Mouse (Mus musculus) erythroblast, adult 5-6 weeks (primary cell): ENCODE results near the gene Lrrc25. TPM values are rescaled to one million over a fixed set of nuclear protein-coding genes. Genes with fewer than 3 reads are reported as not detected.

Source experiments
- ATAC-seq: replicated peaks from 2 replicates; pipeline ENCODE4 v1.8.0; 2016; ENCODE audit warnings: moderate number of reproducible peaks, mild to moderate bottlenecking, moderate TSS enrichment, inconsistent platforms; ENCODE audit not compliant: poor library complexity, low FRiP score, severe bottlenecking
- total RNA-seq, 2 experiments: library from RNA; stranded (forward) in 1 of 2; stranded (reverse) in 1 of 2; fragments of 150-400 nt in 1 of 2; fragments of 200-764, 138-1000 nt in 1 of 2; gene quantifications; 2 replicates each; pipeline versions ENCODE4 v1.2.3 to v1.2.4; 2015 to 2017; ENCODE audit warnings: low replicate concordance in 2 of 2

The Lrrc25 gene
- total RNA-seq, 2 experiments from 2014 or later, result 2.3 to 9.0 TPM

DNA sequence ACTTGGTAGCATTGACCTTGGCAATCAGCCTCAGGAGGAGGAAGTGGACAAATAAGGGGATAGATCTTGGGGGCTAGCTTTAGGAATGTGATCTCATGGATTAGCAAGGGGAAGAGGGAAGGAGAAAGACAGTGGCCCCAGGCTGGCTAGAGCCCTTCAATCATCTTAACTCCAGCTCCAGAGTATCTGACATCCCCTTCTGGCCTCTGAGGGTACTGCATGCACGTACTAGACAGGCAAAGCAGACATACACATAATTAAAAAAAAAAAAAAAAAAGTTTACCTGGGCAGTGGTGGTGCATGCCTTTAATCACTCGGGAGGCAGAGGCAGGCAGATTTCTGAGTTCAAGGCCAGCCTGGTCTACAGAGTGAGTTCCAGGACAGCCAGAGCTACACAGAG is 28.1 kb downstream of the Lrrc25 start:
- peak; percentile 57; the same call in 1 of the 2 replicates for ATAC-seq

DNA sequence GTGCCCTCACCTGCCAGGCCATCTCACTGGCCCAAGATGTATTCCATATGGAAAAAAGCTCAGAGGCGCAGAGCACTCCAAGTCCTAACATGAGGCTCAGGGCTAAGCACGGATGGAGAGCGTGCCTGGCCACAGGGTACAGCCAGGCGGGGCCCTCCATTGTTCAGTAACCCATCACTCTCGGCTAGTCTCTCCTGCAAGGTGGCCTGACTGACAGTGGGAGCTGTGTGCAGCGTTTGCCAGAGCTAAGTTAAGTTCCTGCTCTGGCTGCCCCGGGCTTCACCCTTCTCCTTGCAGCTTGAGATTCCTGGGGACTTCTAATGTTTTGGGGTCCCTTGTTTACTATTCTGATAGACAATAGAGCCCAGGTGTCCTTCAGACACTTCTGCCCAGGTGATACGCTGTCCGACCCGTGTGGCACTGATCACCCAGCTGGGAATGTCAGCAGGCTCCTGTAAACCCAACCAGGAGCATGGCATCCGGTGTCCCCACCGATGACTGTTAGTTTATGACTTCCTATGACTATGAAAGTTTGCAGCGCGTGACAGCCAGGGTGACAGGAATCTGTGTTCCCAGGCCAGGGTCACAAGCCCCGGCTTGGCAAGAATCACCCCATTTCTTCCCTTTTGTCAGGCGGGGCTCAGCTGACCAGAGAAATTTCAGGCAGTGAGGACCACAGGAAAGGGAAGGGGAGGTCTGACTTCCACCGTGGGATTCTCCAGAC is 29.7 kb downstream of the Lrrc25 start:
- no peak for ATAC-seq

- no peak for ATAC-seq
Measured at GRCm38 (mm10) chr8:70646369-70646768, 30.4 kb downstream of the Lrrc25 start.

- ATAC-seq, result no peak
Measured at GRCm38 (mm10) chr8:70646775-70647174, 30.8 kb downstream of the Lrrc25 start.

GRCm38 (mm10) chr8:70647343-70648163 is 31.6 kb downstream of the Lrrc25 start:
- no peak for ATAC-seq

GRCm38 (mm10) chr8:70648164-70648442 is 32.1 kb downstream of the Lrrc25 start:
- no peak for ATAC-seq

DNA sequence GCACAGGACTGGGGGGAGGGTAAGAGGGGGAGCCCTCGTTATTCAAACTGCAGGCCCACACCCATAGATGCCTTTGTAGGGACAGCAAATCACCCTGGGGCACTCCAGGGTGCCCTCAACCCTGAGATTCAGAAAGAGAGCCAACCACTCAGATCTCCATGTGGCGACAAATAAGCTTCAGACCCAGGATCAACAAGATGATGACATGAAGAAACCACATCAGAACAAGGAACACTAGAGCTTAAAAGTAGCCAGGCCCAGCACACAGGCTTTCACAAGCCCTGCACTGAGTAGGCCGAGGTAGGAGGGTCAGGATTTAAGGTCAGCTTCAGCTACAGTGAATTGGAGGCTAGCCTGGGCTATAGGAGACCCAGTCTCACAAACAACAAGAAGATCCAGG is 33.0 kb downstream of the Lrrc25 start:
- no peak for ATAC-seq

- peak; percentile 24; the same call in 1 of the 2 replicates for ATAC-seq
Measured at GRCm38 (mm10) chr8:70649324-70649723, 33.4 kb downstream of the Lrrc25 start.

GRCm38 (mm10) chr8:70650351-70650750 is 34.4 kb downstream of the Lrrc25 start:
- no peak for ATAC-seq

DNA sequence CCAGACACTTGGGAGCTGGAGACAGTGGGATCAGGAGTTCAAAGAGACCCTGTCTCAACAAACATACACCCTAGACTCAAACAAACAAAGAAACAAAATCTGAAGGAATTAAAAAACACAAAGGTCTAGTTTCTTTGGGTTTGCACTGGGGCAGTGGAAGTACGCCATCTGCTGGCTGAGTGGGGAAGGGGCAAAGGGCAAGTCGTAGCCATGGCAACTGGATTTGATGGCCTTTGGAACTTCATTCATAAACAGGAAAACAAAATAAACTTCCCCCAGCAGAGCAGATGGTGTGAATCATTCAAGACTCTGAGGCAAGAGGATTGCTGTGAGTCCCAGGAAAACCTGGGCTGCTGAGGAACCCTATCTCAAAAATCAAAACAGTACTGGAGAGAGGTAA is 37.3 kb downstream of the Lrrc25 start:
- no peak for ATAC-seq

- ATAC-seq, result no peak
Measured at GRCm38 (mm10) chr8:70654121-70654520, 38.2 kb downstream of the Lrrc25 start.

DNA sequence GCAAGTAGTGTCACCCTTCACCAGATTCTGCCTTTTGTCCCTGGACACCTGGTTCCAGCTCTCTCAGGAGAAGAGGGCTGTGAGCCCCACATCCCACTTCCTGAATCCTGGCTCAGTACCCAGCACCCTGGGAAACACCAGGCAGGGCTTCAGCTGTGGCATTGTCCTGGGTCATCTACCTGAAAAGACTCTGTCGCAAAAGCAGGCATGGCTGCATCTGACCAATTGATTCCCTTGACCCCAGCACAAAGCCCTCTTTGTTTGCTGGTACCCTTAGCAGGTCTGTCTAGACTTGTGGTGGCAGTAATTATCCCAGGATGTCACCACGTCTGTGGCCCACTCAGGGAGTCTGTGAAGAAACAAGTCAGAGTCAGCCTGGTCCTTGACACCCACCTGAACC is 39.5 kb downstream of the Lrrc25 start:
- no peak for ATAC-seq

- ATAC-seq, result no peak
Measured at GRCm38 (mm10) chr8:70656193-70656790, 40.3 kb downstream of the Lrrc25 start.

- ATAC-seq, result no peak
Measured at GRCm38 (mm10) chr8:70657214-70657613, 41.3 kb downstream of the Lrrc25 start.

GRCm38 (mm10) chr8:70657739-70658138 is 41.8 kb downstream of the Lrrc25 start:
- ATAC-seq, result no peak

GRCm38 (mm10) chr8:70658897-70659603 is 43.1 kb downstream of the Lrrc25 start:
- peak; percentile 48 for ATAC-seq

- ATAC-seq, result peak; percentile 68
Measured at GRCm38 (mm10) chr8:70659604-70660272, 43.8 kb downstream of the Lrrc25 start.

GRCm38 (mm10) chr8:70660273-70660725 is 44.3 kb downstream of the Lrrc25 start, which contains the start of gene Pgpep1:
Pgpep1 (minus strand) TSS chr8:70660388.
- 0 out of 2 replicates have a peak, but pooled peaks have one; percentile 13 for ATAC-seq

GRCm38 (mm10) chr8:70663691-70664090 is 47.7 kb downstream of the Lrrc25 start:
- ATAC-seq, result no peak

GRCm38 (mm10) chr8:70664631-70665030 is 48.7 kb downstream of the Lrrc25 start:
- ATAC-seq, result no peak
